Mouse (Mus musculus): ENCODE measurements at regions not wholly inside any gene's neighbourhood (a gene's known extent, or its start where the extent isn't known, plus 50 kb on each side); places are given as distances from the start of the nearest gene placed in this dataset.

DNA sequence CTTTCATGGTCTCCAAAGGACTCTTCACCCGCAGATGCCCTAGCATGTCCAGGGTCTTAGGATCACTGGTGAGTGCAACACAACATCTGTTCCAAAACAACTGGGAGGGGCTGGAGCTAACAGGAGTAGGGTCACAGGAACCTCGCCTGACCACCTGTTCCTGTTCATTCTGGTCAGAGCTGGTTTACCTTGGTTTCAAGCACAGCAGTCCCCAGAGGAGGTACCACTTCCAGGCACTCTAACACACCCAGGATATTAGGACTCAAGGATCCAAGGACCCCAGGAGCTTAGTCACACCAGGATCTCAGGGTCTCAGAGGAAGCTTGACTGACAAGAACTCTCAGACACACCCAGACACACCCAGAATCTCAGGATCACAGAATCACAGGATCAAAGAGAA, 94.9 kb upstream of the Plscr5 start:
- DNase-seq (no peak), ATAC-seq (no peak)
- Histone ChIP-seq H3K36me3 (replicated peaks; ENCODE audit: insufficient read depth, low read length) (no peaks in the 10 kb centered on the region), H3K27ac (ENCODE audit: low read depth) (no peak overlapping the region), H3K9ac (replicated peaks) (no peak overlapping the region), H3K27me3 (ENCODE audit: insufficient read depth, low read length) (no peaks in the 10 kb centered on the region), H3K4me2 (ENCODE audit: low read depth, low read length) (no peak overlapping the region), H3K4me3 (ENCODE audit: low read depth, low read length) (no peak overlapping the region), H3K4me1 (ENCODE audit: insufficient read depth) (no peaks in the 10 kb centered on the region), H3K9me3 (ENCODE audit: low read length) (no peaks in the 10 kb centered on the region)
- TF ChIP-seq CTCF (IDR thresholded peaks at IDR 0.05; ENCODE audit: low read depth) (no peak), EP300 (IDR thresholded peaks at IDR 0.05; ENCODE audit: low read depth) (no peak)
- WGBS (ENCODE audit: insufficient replicate concordance): 63% methylated on average over 2 of the region's 2 CpGs

DNA sequence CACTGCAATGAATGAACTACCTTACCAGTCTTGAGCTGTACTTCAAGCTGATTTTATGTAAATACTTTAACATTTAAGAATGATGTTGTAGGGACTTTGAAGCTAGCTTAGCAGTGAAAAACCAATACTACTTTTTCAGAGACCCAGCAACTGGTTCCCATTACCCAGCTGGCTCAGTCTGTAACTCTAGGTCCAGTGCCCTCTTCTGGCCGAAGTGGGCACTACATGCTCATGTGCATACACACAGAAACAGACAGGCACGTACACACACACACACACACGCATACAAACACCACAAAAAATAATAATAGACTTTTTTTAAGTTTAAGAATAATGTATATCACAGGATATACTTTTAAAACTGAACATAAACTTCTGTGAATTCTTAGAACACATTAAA, 63.2 kb upstream of the Plscr5 start:
- no peak overlapping the region for H3K4me2 ChIP-seq (ENCODE audit: low read depth, low read length)
- DNase-seq: no peak
- H3K4me3 ChIP-seq (ENCODE audit: low read depth, low read length): no peak overlapping the region
- WGBS (ENCODE audit: insufficient replicate concordance): 79% methylated on average over 3 of the region's 3 CpGs
- no peak overlapping the region for H3K27ac ChIP-seq (ENCODE audit: low read depth)
- no peak for ATAC-seq
- no peaks in the 10 kb centered on the region for H3K27me3 ChIP-seq (ENCODE audit: insufficient read depth, low read length)
- H3K9ac ChIP-seq (replicated peaks): no peak overlapping the region
- H3K9me3 ChIP-seq (ENCODE audit: low read length): 0 out of 2 replicates have a peak, but pooled peaks cover 2% of the 10 kb centered on the region
- no peaks in the 10 kb centered on the region for H3K4me1 ChIP-seq (ENCODE audit: insufficient read depth)
- no peaks in the 10 kb centered on the region for H3K36me3 ChIP-seq (replicated peaks; ENCODE audit: insufficient read depth, low read length)
- no peak for TF ChIP-seq EP300 (IDR thresholded peaks at IDR 0.05; ENCODE audit: low read depth)
- TF ChIP-seq CTCF (IDR thresholded peaks at IDR 0.05; ENCODE audit: low read depth): peak; percentile 30; the same call in 1 of the 2 replicates

DNA sequence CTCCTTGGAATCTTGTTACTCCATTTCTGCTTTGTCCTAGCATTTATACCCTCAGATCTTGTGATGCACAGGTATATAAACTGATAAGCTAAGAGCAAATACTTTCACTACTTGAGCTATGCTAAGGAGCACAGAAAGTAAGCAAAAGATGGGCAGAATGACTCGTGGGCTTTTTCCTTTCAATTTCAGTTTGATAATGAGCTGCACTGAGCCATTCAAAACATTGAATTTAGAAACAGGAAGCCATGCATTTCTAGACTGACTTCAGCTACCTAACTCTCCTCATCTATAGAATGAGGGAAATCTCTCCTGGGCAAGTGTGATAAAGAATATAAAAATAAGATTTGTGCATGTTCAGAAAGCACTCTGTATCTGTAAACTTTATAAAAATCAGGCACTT, 62.3 kb upstream of the Plscr5 start:
- 0 out of 2 replicates have a peak, but pooled peaks cover 2% of the 10 kb centered on the region for H3K9me3 ChIP-seq (ENCODE audit: low read length)
- H3K9ac ChIP-seq (replicated peaks): no peak overlapping the region
- WGBS (ENCODE audit: insufficient replicate concordance): 45% methylated on average over 1 of the region's 1 CpGs
- no peak overlapping the region for H3K4me2 ChIP-seq (ENCODE audit: low read depth, low read length)
- no peak overlapping the region for H3K27ac ChIP-seq (ENCODE audit: low read depth)
- no peak overlapping the region for H3K4me3 ChIP-seq (ENCODE audit: low read depth, low read length)
- TF ChIP-seq CTCF (IDR thresholded peaks at IDR 0.05; ENCODE audit: low read depth): no peak
- no peak for TF ChIP-seq EP300 (IDR thresholded peaks at IDR 0.05; ENCODE audit: low read depth)
- ATAC-seq (no peak), DNase-seq (no peak)
- H3K36me3 ChIP-seq (replicated peaks; ENCODE audit: insufficient read depth, low read length): no peaks in the 10 kb centered on the region
- no peaks in the 10 kb centered on the region for H3K27me3 ChIP-seq (ENCODE audit: insufficient read depth, low read length)
- H3K4me1 ChIP-seq (ENCODE audit: insufficient read depth): no peaks in the 10 kb centered on the region

DNA sequence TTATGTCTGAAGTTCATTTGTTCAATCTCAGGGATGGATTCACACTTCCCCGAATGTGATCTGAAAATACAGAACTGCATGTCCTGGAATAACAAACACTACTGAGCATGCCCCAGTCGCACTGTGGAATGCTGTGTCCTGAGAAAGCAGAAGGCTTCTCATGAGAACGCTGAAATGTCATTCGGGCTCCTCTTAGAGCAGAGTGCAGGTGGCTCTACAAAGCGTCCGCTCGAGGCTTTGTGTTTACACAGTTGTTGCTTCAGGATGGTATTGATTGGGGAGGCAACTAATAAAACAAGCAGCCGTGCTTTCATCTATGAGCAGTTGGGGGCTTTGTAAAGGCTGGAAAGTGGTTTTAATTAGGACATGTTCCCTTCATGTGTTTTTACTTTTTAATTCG, 60.3 kb upstream of the Plscr5 start:
- TF ChIP-seq EP300 (IDR thresholded peaks at IDR 0.05; ENCODE audit: low read depth): no peak
- TF ChIP-seq CTCF (IDR thresholded peaks at IDR 0.05; ENCODE audit: low read depth): no peak
- ATAC-seq (peak; percentile 38; the same call in 1 of the 2 replicates), DNase-seq (no peak)
- H3K4me2 ChIP-seq (ENCODE audit: low read depth, low read length): no peak overlapping the region
- no peaks in the 10 kb centered on the region for H3K36me3 ChIP-seq (replicated peaks; ENCODE audit: insufficient read depth, low read length)
- H3K9me3 ChIP-seq (ENCODE audit: low read length): 0 out of 2 replicates have a peak, but pooled peaks cover 2% of the 10 kb centered on the region
- H3K9ac ChIP-seq (replicated peaks): no peak overlapping the region
- WGBS (ENCODE audit: insufficient replicate concordance): 47% methylated on average over 9 of the region's 9 CpGs
- no peak overlapping the region for H3K27ac ChIP-seq (ENCODE audit: low read depth)
- H3K4me3 ChIP-seq (ENCODE audit: low read depth, low read length): no peak overlapping the region
- no peaks in the 10 kb centered on the region for H3K27me3 ChIP-seq (ENCODE audit: insufficient read depth, low read length)
- no peaks in the 10 kb centered on the region for H3K4me1 ChIP-seq (ENCODE audit: insufficient read depth)

DNA sequence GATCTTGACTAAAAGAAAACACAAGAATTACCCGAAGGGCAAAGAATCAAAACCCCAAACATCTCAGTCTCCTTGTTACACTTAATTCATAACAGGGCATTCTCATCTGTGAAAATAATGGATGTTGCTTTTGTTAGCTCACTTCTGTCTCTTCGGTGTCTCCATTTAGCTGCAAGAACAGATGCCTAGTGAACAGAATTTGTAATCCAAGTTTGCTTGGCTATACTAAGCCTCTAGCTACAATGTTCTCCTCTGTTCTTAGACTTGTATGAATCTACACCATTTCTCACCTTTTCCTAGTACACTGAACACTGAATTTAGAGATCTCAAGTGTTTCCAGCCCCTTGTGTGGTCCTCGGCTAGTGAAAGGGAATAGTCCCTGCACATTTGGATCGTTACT, 50.8 kb upstream of the Plscr5 start:
- WGBS (ENCODE audit: insufficient replicate concordance): 76% methylated on average over 4 of the region's 4 CpGs
- no peak overlapping the region for H3K4me3 ChIP-seq (ENCODE audit: low read depth, low read length)
- TF ChIP-seq CTCF (IDR thresholded peaks at IDR 0.05; ENCODE audit: low read depth): no peak

More for the DNA sequence above, 50.8 kb upstream of the Plscr5 start:
- Histone ChIP-seq H3K27me3 (ENCODE audit: insufficient read depth, low read length) (no peaks in the 10 kb centered on the region), H3K9me3 (ENCODE audit: low read length) (no peaks in the 10 kb centered on the region), H3K36me3 (replicated peaks; ENCODE audit: insufficient read depth, low read length) (no peaks in the 10 kb centered on the region), H3K4me1 (ENCODE audit: insufficient read depth) (no peaks in the 10 kb centered on the region), H3K27ac (ENCODE audit: low read depth) (no peak overlapping the region), H3K4me2 (ENCODE audit: low read depth, low read length) (no peak overlapping the region), H3K9ac (replicated peaks) (no peak overlapping the region)
- DNase-seq (no peak), ATAC-seq (no peak)

Data from liver, postnatal 0 days (tissue).